Mouse (Mus musculus): ENCODE data around the gene Vmn2r121. TPM values are rescaled to one million over a fixed set of nuclear protein-coding genes. Genes with fewer than 3 reads are reported as not detected.

Vmn2r121 gene
- not detected for total RNA-seq (2023)

DNA sequence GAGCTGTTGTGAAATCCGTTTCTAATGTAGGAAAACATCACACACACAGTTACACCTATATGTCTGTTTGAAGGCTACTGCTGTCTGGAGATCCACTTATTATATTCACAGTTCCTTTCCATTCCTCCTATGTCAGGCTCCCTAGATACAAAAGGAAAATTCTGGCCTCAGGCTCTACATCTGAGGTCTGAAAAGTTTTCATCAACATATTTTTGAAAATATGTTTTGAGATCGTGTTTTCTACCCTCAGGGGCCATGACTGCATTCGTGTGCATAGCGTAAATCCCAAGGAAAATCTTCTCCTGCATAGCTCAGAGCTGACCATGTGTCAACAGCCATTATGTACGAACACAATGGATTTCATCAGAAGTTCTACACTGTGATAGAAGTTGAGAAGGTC lies at the start of gene Vmn2r121:
Gene Vmn2r121 (minus strand): TSS at position 101 of the 400 bp plus-strand sequence.

